Mouse (Mus musculus): Measurements from ENCODE around the gene Supt4a. TPM values are rescaled to one million over a fixed set of nuclear protein-coding genes. Genes with fewer than 3 reads are reported as not detected.

Supt4a gene
- 169 TPM for polyA plus RNA-seq (2015; fragmentation: Illumina TruSeq; extraction: RNeasy Lipid Tissue Mini Kit (QIAGEN cat#74804); ENCODE audit: low read depth, low replicate concordance)

DNA sequence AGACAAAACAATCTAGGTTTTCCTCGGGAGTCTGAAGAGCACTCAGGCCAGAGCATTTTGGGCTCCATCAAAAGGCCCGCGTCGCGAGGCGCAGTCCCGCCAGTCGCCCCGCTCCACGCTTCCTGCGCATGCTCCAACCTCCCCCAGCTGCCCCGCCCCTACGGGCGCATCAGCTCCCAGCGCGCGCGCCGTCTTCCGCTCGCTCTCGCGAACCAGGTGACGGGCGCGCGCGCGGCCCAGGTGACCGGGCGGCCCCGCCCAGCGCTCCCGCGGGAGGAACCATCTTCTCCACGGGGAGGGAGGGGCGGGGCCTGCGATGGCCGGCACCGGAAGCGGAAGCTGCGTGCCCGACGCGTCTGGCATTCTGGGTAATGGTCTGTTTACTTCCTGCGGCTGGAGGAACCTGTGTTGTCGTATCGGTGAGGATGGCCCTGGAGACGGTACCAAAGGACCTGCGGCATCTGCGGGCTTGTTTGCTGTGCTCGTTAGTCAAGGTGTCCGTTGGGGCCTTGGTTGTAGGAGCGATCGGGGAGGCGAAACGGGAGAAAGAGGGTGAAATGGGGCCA is at the start of gene Supt4a:
Gene Supt4a, plus strand, starts transcription at position 378 of the 566 bp plus-strand sequence.

DNA sequence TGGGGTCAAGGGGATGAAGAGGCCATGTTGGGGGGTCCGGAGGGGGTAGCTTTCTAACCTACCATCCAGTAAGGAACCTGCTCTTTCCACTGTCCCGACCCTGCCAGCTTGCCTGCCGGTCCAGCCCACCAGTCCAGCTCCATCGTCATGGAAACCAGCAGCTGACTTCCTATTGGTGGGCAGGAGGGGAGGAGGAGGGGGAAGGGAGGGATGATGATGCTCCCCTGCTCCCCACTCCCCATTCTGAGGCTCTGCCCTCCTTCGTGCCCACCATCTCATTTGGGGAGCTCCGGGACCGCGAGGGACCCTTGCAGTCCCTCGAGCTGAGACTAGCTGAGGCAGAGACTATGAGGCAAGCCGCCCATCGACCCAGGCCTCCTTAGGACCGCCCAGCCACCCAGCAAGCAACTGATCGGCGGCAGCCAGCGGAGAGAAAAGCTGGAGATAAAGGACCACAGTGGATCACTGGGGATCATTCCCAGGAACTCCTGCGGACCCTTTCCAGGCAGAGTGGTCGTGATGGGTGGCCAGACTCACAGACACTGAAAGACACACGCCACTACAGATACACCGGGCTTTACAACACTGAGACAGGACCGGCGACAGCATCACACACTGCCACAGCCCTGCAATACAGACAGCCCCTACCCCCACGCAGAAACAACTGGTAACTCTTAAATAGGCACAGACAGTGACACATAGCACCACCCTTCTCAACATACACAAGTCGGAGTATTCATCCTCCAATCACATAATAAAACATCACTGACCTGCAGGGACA is 23.1 kb downstream of the Supt4a start, which contains the start of gene Tspoap1:
Gene Tspoap1, plus strand, starts transcription at position 241 of the 781 bp plus-strand sequence.

Other genes with a start within 250 kb of the Supt4a start
- gene Gm11492, start 170.9 kb upstream of the Supt4a start, polyA plus RNA-seq (2015; fragmentation: Illumina TruSeq; extraction: RNeasy Lipid Tissue Mini Kit (QIAGEN cat#74804); ENCODE audit: low read depth, low replicate concordance) = not detected
- gene Sept4, start 168.6 kb upstream of the Supt4a start, polyA plus RNA-seq (2015; fragmentation: Illumina TruSeq; extraction: RNeasy Lipid Tissue Mini Kit (QIAGEN cat#74804); ENCODE audit: low read depth, low replicate concordance) = 375 TPM
- gene Mtmr4, start 145.4 kb upstream of the Supt4a start, polyA plus RNA-seq (2015; fragmentation: Illumina TruSeq; extraction: RNeasy Lipid Tissue Mini Kit (QIAGEN cat#74804); ENCODE audit: low read depth, low replicate concordance) = 40.4 TPM
- 0.43 TPM for gene Hsf5, start 120.4 kb upstream of the Supt4a start, polyA plus RNA-seq (2015; fragmentation: Illumina TruSeq; extraction: RNeasy Lipid Tissue Mini Kit (QIAGEN cat#74804); ENCODE audit: low read depth, low replicate concordance)
- 1.7 TPM for gene Rnf43, start 74.8 kb upstream of the Supt4a start, polyA plus RNA-seq (2015; fragmentation: Illumina TruSeq; extraction: RNeasy Lipid Tissue Mini Kit (QIAGEN cat#74804); ENCODE audit: low read depth, low replicate concordance)
- 145 TPM for gene Tspoap1, start 23.0 kb downstream of the Supt4a start, polyA plus RNA-seq (2015; fragmentation: Illumina TruSeq; extraction: RNeasy Lipid Tissue Mini Kit (QIAGEN cat#74804); ENCODE audit: low read depth, low replicate concordance)
- not detected for gene Mpo, start 56.0 kb downstream of the Supt4a start, polyA plus RNA-seq (2015; fragmentation: Illumina TruSeq; extraction: RNeasy Lipid Tissue Mini Kit (QIAGEN cat#74804); ENCODE audit: low read depth, low replicate concordance)
- 3.9 TPM for gene Lpo, start 90.7 kb downstream of the Supt4a start, polyA plus RNA-seq (2015; fragmentation: Illumina TruSeq; extraction: RNeasy Lipid Tissue Mini Kit (QIAGEN cat#74804); ENCODE audit: low read depth, low replicate concordance)
- 5.4 TPM for gene Mks1, start 115.7 kb downstream of the Supt4a start, polyA plus RNA-seq (2015; fragmentation: Illumina TruSeq; extraction: RNeasy Lipid Tissue Mini Kit (QIAGEN cat#74804); ENCODE audit: low read depth, low replicate concordance)
- 0.27 TPM for gene Epx, start 138.0 kb downstream of the Supt4a start, polyA plus RNA-seq (2015; fragmentation: Illumina TruSeq; extraction: RNeasy Lipid Tissue Mini Kit (QIAGEN cat#74804); ENCODE audit: low read depth, low replicate concordance)
- not detected for gene Olfr462, start 154.7 kb downstream of the Supt4a start, polyA plus RNA-seq (2015; fragmentation: Illumina TruSeq; extraction: RNeasy Lipid Tissue Mini Kit (QIAGEN cat#74804); ENCODE audit: low read depth, low replicate concordance)
- not detected for gene Olfr463, start 159.8 kb downstream of the Supt4a start, polyA plus RNA-seq (2015; fragmentation: Illumina TruSeq; extraction: RNeasy Lipid Tissue Mini Kit (QIAGEN cat#74804); ENCODE audit: low read depth, low replicate concordance)
- 1.3 TPM for gene Olfr464, start 183.4 kb downstream of the Supt4a start, polyA plus RNA-seq (2015; fragmentation: Illumina TruSeq; extraction: RNeasy Lipid Tissue Mini Kit (QIAGEN cat#74804); ENCODE audit: low read depth, low replicate concordance)
- 630 TPM for gene Dynll2, start 250.0 kb downstream of the Supt4a start, polyA plus RNA-seq (2015; fragmentation: Illumina TruSeq; extraction: RNeasy Lipid Tissue Mini Kit (QIAGEN cat#74804); ENCODE audit: low read depth, low replicate concordance)

All from brain, adult 10 weeks (tissue).